Mouse (Mus musculus) kidney, postnatal 0 days (tissue): ENCODE data around the gene Clic1. TPM values are rescaled to one million over a fixed set of nuclear protein-coding genes. Genes with fewer than 3 reads are reported as not detected.

Source experiments
- ATAC-seq: fragments of 200-750 bp; cut with Nextera tagmentation; replicated peaks from 2 replicates; pipeline ENCODE4 v1.8.0; 2017; ENCODE audit warnings: low read depth, moderate number of reproducible peaks, moderate TSS enrichment, moderate library complexity; ENCODE audit not compliant: low FRiP score
- DNase-seq: peaks from one replicate; pipeline ENCODE4 v3.0.0-alpha.2; 2016; ENCODE audit warnings: low spot score
- H3K27ac ChIP-seq: fragments of 300-500 bp; sonication (generic); 2 replicates; pipeline ENCODE4 v1.5.1; 2014; ENCODE audit warnings: mild to moderate bottlenecking
- H3K27me3 ChIP-seq: fragments of 300-500 bp; sonication (generic); 2 replicates; pipeline ENCODE4 v1.6.1; 2014; ENCODE audit warnings: low read length, mixed read lengths; ENCODE audit not compliant: insufficient read depth
- H3K36me3 ChIP-seq: fragments of 300-500 bp; sonication (generic); 2 replicates; pipeline ENCODE4 v1.6.1; 2014; ENCODE audit warnings: low read length, mixed read lengths; ENCODE audit not compliant: insufficient read depth
- H3K4me1 ChIP-seq: fragments of 300-500 bp; sonication (generic); replicated peaks from 2 replicates; pipeline ENCODE4 v1.6.1; 2014; ENCODE audit warnings: antibody characterized with exemption, low read length, mixed read lengths; ENCODE audit not compliant: insufficient read depth
- H3K4me2 ChIP-seq: fragments of 300-500 bp; sonication (generic); 2 replicates; pipeline ENCODE4 v1.6.1; 2014; ENCODE audit warnings: mild to moderate bottlenecking, low read length, moderate library complexity, mixed read lengths
- H3K4me3 ChIP-seq: fragments of 300-500 bp; sonication (generic); replicated peaks from 2 replicates; pipeline ENCODE4 v1.5.1; 2014; ENCODE audit warnings: low read depth, low read length
- H3K9ac ChIP-seq: fragments of 300-500 bp; sonication (generic); 2 replicates; pipeline ENCODE4 v1.6.1; 2014; ENCODE audit warnings: low read depth, low read length
- H3K9me3 ChIP-seq: fragments of 300-500 bp; sonication (generic); replicated peaks from 2 replicates; pipeline ENCODE4 v1.6.1; 2016; ENCODE audit warnings: low read length, inconsistent platforms, mixed read lengths
- CTCF ChIP-seq: IDR thresholded peaks from 2 replicates; pipeline ENCODE4 v1.5.1; 2016; ENCODE audit warnings: antibody characterized with exemption, low read depth, mild to moderate bottlenecking, moderate library complexity
- WGBS: fragments of 180-500 bp; shearing (Covaris S2); extraction: QIAGEN DNeasy Blood & Tissue Kit; methylation state at CpG from one replicate; pipeline ENCODE4 v1.1.7; 2014; 5-methylcytosine and 5-hydroxymethylcytosine counted together
- polyA plus RNA-seq: library from polyadenylated mRNA; unstranded; fragments of >200 nt; fragmentation: Nextera tagmentation; extraction: Ambion mirVana; gene quantifications from 2 replicates; pipeline ENCODE4 v1.2.1, GENCODE M21; 2015

The Clic1 gene
- polyA plus RNA-seq, 1 experiment from 2014 or later = 266 TPM

GRCm38 (mm10) chr17:35023756-35024155 is 26.0 kb upstream of the Clic1 start:
- no peak for TF ChIP-seq CTCF
- Histone ChIP-seq H3K27me3 (no peaks in the 10 kb centered on the region), H3K9me3 (no peaks in the 10 kb centered on the region), H3K27ac (no peak overlapping the region), H3K4me2 (no peak overlapping the region), H3K4me1 (no peaks in the 10 kb centered on the region), H3K9ac (no peak overlapping the region), H3K36me3 (no peaks in the 10 kb centered on the region), H3K4me3 (no peak overlapping the region)
- DNase-seq = no peak
- 74% methylated on average over 4 of the region's 4 CpGs for WGBS
- ATAC-seq = no peak

GRCm38 (mm10) chr17:35024261-35024660 is 25.5 kb upstream of the Clic1 start:
- Histone ChIP-seq H3K36me3 (no peaks in the 10 kb centered on the region), H3K9me3 (no peaks in the 10 kb centered on the region), H3K4me3 (no peak overlapping the region), H3K27me3 (no peaks in the 10 kb centered on the region), H3K4me1 (no peaks in the 10 kb centered on the region), H3K4me2 (no peak overlapping the region), H3K27ac (no peak overlapping the region), H3K9ac (no peak overlapping the region)
- 62% methylated on average over 13 of the region's 13 CpGs for WGBS
- DNase-seq = no peak
- TF ChIP-seq CTCF = no peak
- ATAC-seq = no peak

DNA sequence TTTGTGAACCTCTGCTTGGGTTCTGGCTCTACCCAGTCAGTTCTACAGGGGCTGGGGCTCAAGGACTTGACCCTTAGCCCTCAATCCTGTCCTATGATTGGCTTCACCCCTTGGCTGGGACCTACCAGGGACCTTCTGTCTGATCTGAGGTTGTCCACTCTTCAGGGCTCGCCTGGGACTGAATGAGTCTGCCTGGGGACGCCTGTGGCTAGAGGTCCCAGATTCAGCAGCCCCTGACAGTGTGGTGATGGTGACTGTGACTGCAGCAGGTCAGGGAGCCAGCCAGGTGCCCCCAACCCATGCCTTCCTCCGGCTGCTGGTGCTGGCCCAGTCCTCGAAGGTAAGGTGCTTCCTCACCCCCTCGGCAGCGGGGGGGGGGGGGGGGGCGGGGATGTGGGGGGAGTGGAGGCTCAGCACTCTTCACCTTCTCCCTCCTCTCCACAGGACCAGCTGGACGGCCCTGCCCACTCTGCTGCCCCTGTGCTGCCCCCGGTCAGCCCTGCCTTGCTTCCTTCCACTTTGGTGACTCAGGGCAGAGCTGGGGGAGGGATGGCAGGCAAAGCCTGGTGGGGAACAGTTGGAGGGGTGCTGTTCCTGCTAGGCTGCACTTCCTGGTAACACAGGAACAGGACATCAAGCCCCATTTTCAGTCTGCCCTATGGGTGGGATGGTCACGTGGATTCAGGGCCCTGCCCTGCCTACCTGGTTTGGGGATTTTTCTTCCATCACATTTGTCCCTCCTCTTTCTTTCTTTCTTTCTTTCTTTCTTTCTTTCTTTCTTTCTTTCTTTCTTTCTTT is 24.9 kb upstream of the Clic1 start:
- Histone ChIP-seq H3K4me3 (no peak overlapping the region), H3K4me1 (no peaks in the 10 kb centered on the region), H3K4me2 (no peak overlapping the region), H3K9me3 (no peaks in the 10 kb centered on the region), H3K36me3 (no peaks in the 10 kb centered on the region), H3K9ac (no peak overlapping the region), H3K27me3 (no peaks in the 10 kb centered on the region), H3K27ac (no peak overlapping the region)
- no peak for ATAC-seq
- no peak for DNase-seq
- no peak for TF ChIP-seq CTCF
- WGBS = 54% methylated on average over 7 of the region's 10 CpGs

DNA sequence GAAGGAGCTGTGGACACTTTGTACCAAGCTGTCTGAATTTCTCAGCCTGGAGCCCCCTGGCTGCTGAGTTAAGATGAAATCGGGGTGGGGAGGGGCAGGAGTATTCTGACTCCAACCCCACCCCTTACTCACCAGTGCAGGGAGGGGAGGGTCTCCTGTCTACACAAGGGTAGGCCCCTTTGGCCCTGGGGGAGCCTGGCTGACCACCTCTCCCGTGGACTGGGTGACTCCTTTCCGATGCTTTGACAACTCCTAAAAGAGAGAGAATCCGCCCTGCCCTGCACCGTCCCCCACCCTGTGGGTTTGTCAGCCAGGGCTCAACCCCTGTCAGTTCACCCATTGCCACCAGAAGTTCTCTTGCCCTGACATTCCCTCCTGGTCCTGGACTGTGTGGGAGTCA is 23.6 kb upstream of the Clic1 start:
- no peak overlapping the region for H3K4me2 ChIP-seq
- 53% methylated on average over 5 of the region's 5 CpGs for WGBS
- H3K9me3 ChIP-seq = no peaks in the 10 kb centered on the region
- no peak overlapping the region for H3K4me3 ChIP-seq
- no peak overlapping the region for H3K27ac ChIP-seq
- H3K4me1 ChIP-seq = no peaks in the 10 kb centered on the region
- H3K27me3 ChIP-seq = no peaks in the 10 kb centered on the region
- ATAC-seq (no peak), DNase-seq (no peak)
- no peak overlapping the region for H3K9ac ChIP-seq
- no peak for TF ChIP-seq CTCF
- H3K36me3 ChIP-seq = no peaks in the 10 kb centered on the region

DNA sequence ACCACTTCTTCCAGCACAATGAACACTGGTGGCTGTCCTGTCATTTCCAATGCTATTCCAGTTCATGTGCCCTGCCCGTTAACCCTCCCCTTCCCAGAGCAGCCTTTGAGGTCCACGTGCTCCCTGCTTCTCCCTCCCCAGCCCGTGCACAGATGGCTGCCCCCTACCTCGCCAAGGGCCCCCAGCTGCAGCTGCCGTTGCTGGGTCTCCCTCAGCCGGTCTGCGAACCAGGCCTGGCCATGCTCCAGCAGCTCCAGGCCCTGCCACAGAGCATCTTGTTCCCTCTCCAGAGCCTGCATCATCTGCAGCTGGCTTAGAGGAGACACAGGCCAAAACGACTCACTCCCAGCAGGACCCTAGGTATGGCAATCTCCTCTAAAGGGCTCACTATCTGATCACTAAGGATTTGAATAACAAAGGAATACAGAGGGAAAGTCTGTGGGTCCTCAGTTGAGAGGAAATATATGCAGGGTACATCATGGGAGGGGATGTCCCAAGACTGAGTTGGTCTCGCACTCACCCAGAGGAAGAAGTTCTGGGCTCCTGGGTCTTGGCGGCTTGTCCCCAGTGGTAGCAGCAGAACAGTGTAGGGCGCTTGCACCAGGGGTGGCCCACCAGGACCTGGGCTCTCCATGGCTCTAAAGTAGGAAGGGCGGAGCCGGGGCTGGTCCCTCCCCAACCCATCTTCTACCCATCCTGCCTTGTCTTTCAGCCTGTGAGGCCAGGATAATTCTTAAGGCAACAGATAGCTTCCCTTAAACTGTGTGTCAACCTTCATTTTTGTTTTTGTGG is 22.3 kb upstream of the Clic1 start, which contains the start of gene Sapcd1:
Gene Sapcd1 (minus strand): TSS at position 740 of the 792 bp plus-strand sequence.
- Histone ChIP-seq H3K9me3 (no peaks in the 10 kb centered on the region), H3K4me2 (no peak within 1 kb of the TSS), H3K4me3 (no peak within 1 kb of the TSS), H3K4me1 (no peaks in the 10 kb centered on the region), H3K9ac (no peak within 1 kb of the TSS), H3K27ac (no peak within 1 kb of the TSS), H3K36me3 (no peaks in the 10 kb centered on the region), H3K27me3 (no peaks in the 10 kb centered on the region)
- no peak for DNase-seq
- no peak for TF ChIP-seq CTCF
- ATAC-seq = no peak
- 37% methylated on average over 13 of the region's 13 CpGs for WGBS

GRCm38 (mm10) chr17:35028315-35028714 is 21.5 kb upstream of the Clic1 start:
- ATAC-seq = no peak
- Histone ChIP-seq H3K4me3 (no peak overlapping the region), H3K27me3 (no peaks in the 10 kb centered on the region), H3K4me2 (no peak overlapping the region), H3K36me3 (no peaks in the 10 kb centered on the region), H3K9me3 (no peaks in the 10 kb centered on the region), H3K4me1 (no peaks in the 10 kb centered on the region), H3K9ac (no peak overlapping the region), H3K27ac (no peak overlapping the region)
- no peak for TF ChIP-seq CTCF
- DNase-seq = no peak
- 69% methylated on average over 2 of the region's 2 CpGs for WGBS
